ENCODE assay signal across 8 mouse cellular contexts in genomic region chr11:76894240-76894639, GRCm38 (mm10). TPM values are rescaled to one million over a fixed set of nuclear protein-coding genes. Genes with fewer than 3 reads are reported as not detected.
DNase-seq lines count a peak whose midpoint lies in the region; ATAC-seq and TF ChIP-seq lines count a peak whose summit lies in the region.

No protein-coding gene starts in this region.

- no peak for ATAC-seq in embryonic facial prominence, embryonic 11.5 days (replicated peaks; ENCODE audit: insufficient number of reproducible peaks, low FRiP score, low TSS enrichment, low read depth)
- no peak for ATAC-seq in neural tube, embryonic 11.5 days (ENCODE audit: insufficient read depth, low FRiP score, low TSS enrichment)

- 43% methylated on average over 5 of the region's 5 CpGs for WGBS in embryonic facial prominence, embryonic 11.5 days
- 36% methylated on average over 5 of the region's 5 CpGs for WGBS in limb, embryonic 10.5 days
- 30% methylated on average over 5 of the region's 5 CpGs for WGBS in neural tube, embryonic 11.5 days

- no peak for DNase-seq in testis, postnatal 14 days (ENCODE audit: low spot score)
- DNase-seq in adrenal gland, postnatal 36 days, result peak; percentile 62 to 73
- peak; percentile 70 for DNase-seq in embryonic facial prominence, embryonic 11.5 days (ENCODE audit: low spot score)
- peak; percentile 66 to 69 for DNase-seq in heart, postnatal 36 days
- DNase-seq in limb, embryonic 10.5 days (ENCODE audit: low spot score), result peak; percentile 66
- DNase-seq in neural tube, embryonic 11.5 days (ENCODE audit: low spot score), result peak; percentile 55
- DNase-seq in urinary bladder, adult 2 months (ENCODE audit: low spot score), result no peak

- no peak overlapping the region for H3K4me2 ChIP-seq in embryonic facial prominence, embryonic 11.5 days (ENCODE audit: low read depth, low read length)
- no peak overlapping the region for H3K4me2 ChIP-seq in neural tube, embryonic 11.5 days (ENCODE audit: low read depth)

- peak; percentile 34; the same call in 1 of the 2 replicates for TF ChIP-seq CTCF in testis, adult 2 months (IDR thresholded peaks at IDR 0.05; ENCODE audit: control insufficient read depth, insufficient read depth, insufficient replicate concordance, low read depth, low read length)

- H3K4me3 ChIP-seq in testis, adult 2 months (ENCODE audit: control insufficient read depth, low read depth, low read length), result no peak overlapping the region
- no peak overlapping the region for H3K4me3 ChIP-seq in embryonic facial prominence, embryonic 11.5 days (ENCODE audit: low read depth, low read length)
- H3K4me3 ChIP-seq in limb, embryonic 10.5 days, result 0 out of 2 replicates have a peak overlapping the region, but pooled peaks have one; percentile 5
- H3K4me3 ChIP-seq in neural tube, embryonic 11.5 days (ENCODE audit: low read depth, low read length), result no peak overlapping the region

- H3K27ac ChIP-seq in testis, adult 2 months (ENCODE audit: control insufficient read depth, insufficient read depth, low read depth, low read length), result no peak overlapping the region
- no peak overlapping the region for H3K27ac ChIP-seq in embryonic facial prominence, embryonic 11.5 days (replicated peaks; ENCODE audit: low read depth, low read length)
- H3K27ac ChIP-seq in limb, embryonic 10.5 days, result peak overlapping the region; percentile 63; the same call in 1 of the 2 replicates
- no peak overlapping the region for H3K27ac ChIP-seq in neural tube, embryonic 11.5 days (ENCODE audit: low read depth, low read length)

- H3K36me3 ChIP-seq in testis, adult 2 months (ENCODE audit: control insufficient read depth, insufficient read depth, low read length), result no peaks in the 10 kb centered on the region
- no peaks in the 10 kb centered on the region for H3K36me3 ChIP-seq in embryonic facial prominence, embryonic 11.5 days (replicated peaks; ENCODE audit: control insufficient read depth, insufficient read depth, low read depth, low read length)
- H3K36me3 ChIP-seq in limb, embryonic 10.5 days, result no peaks in the 10 kb centered on the region
- H3K36me3 ChIP-seq in neural tube, embryonic 11.5 days (ENCODE audit: control insufficient read depth, insufficient read depth, low read length), result no peaks in the 10 kb centered on the region

- H3K4me1 ChIP-seq in testis, adult 2 months (ENCODE audit: control insufficient read depth, insufficient read depth, low read length), result no peaks in the 10 kb centered on the region; the same call in 1 of the 2 replicates
- H3K4me1 ChIP-seq in embryonic facial prominence, embryonic 11.5 days (ENCODE audit: control insufficient read depth, insufficient read depth, low read length), result peaks cover 5% of the 10 kb centered on the region; the same call in 1 of the 2 replicates
- H3K4me1 ChIP-seq in limb, embryonic 10.5 days, result peaks cover 26% of the 10 kb centered on the region
- peaks cover 6% of the 10 kb centered on the region; the same call in 1 of the 2 replicates for H3K4me1 ChIP-seq in neural tube, embryonic 11.5 days (ENCODE audit: control insufficient read depth, insufficient read depth, low read length)

- H3K9me3 ChIP-seq in embryonic facial prominence, embryonic 11.5 days (replicated peaks; ENCODE audit: control insufficient read depth, low read length), result no peaks in the 10 kb centered on the region
- H3K9me3 ChIP-seq in limb, embryonic 10.5 days (replicated peaks), result no peaks in the 10 kb centered on the region
- no peaks in the 10 kb centered on the region for H3K9me3 ChIP-seq in neural tube, embryonic 11.5 days (ENCODE audit: control insufficient read depth, low read length)

- no peaks in the 10 kb centered on the region for H3K27me3 ChIP-seq in testis, adult 2 months (ENCODE audit: control insufficient read depth, insufficient read depth, low read length)
- no peaks in the 10 kb centered on the region for H3K27me3 ChIP-seq in embryonic facial prominence, embryonic 11.5 days (ENCODE audit: control insufficient read depth, insufficient read depth, low read length)
- no peaks in the 10 kb centered on the region for H3K27me3 ChIP-seq in limb, embryonic 10.5 days (ENCODE audit: low read depth, poor library complexity, severe bottlenecking)
- H3K27me3 ChIP-seq in neural tube, embryonic 11.5 days (ENCODE audit: control insufficient read depth, insufficient read depth, low read length), result no peaks in the 10 kb centered on the region

- H3K9ac ChIP-seq in embryonic facial prominence, embryonic 11.5 days (replicated peaks; ENCODE audit: low read length), result no peak overlapping the region
- no peak overlapping the region for H3K9ac ChIP-seq in neural tube, embryonic 11.5 days (ENCODE audit: low read length)

- no peak for TF ChIP-seq POLR2A in testis, adult 2 months (IDR thresholded peaks at IDR 0.05; ENCODE audit: control insufficient read depth, low read depth, low read length)

- intact Hi-C loops in heart, postnatal 36 days (cut with DNase I), result loop anchor here (1.0 to 5.0 kb wide), 3 partner anchors 83 to 217 kb away; partner anchors contain the start of gene Trarg1

RNA-seq across cellular contexts. Expression of gene Tmigd1, which starts 7.7 kb away (rescaled TPM):
- polyA plus RNA-seq in testis, adult 2 months (2012; rRNA removed), result not detected in 2 replicates
- total RNA-seq in adrenal gland, postnatal 36 days (2021), result 1 to 10 TPM in 1 of 2 experiments, under 1 TPM in 1; 0.66 to 1.1 TPM
- not detected in 2 replicates for polyA plus RNA-seq in embryonic facial prominence, embryonic 11.5 days (2014; fragmentation: Nextera tagmentation; extraction: Ambion mirVana)
- under 1 TPM; 0.22 to 0.27 TPM for total RNA-seq in heart, postnatal 36 days (2021)
- polyA plus RNA-seq in limb, embryonic 10.5 days (2016; fragmentation: Nextera tagmentation; extraction: Ambion mirVana), result 0.10 and 0.14 TPM in 2 replicates
- polyA plus RNA-seq in neural tube, embryonic 11.5 days (2014; fragmentation: Nextera tagmentation; extraction: Ambion mirVana), result 0.39 TPM in 1 of 2 replicates, not detected in the other
- 0.74 and 0.93 TPM in 2 replicates for polyA plus RNA-seq in urinary bladder, adult 2 months (2012; rRNA removed)

RNA-seq across cellular contexts. Expression of gene Blmh, which starts 30.4 kb away (rescaled TPM):
- polyA plus RNA-seq in testis, adult 2 months (2012; rRNA removed), result 7.2 and 7.3 TPM in 2 replicates
- total RNA-seq in adrenal gland, postnatal 36 days (2021), result 10 to 100 TPM; 45.2 to 57.2 TPM
- polyA plus RNA-seq in embryonic facial prominence, embryonic 11.5 days (2014; fragmentation: Nextera tagmentation; extraction: Ambion mirVana), result 187 and 193 TPM in 2 replicates
- total RNA-seq in heart, postnatal 36 days (2021), result 10 to 100 TPM; 34.1 to 40.7 TPM
- polyA plus RNA-seq in limb, embryonic 10.5 days (2016; fragmentation: Nextera tagmentation; extraction: Ambion mirVana), result 200 and 201 TPM in 2 replicates
- 175 and 180 TPM in 2 replicates for polyA plus RNA-seq in neural tube, embryonic 11.5 days (2014; fragmentation: Nextera tagmentation; extraction: Ambion mirVana)
- polyA plus RNA-seq in urinary bladder, adult 2 months (2012; rRNA removed), result 25.8 and 34.6 TPM in 2 replicates

RNA-seq across cellular contexts. Expression of gene Cpd, which starts 47.4 kb away (rescaled TPM):
- 9.5 and 10.4 TPM in 2 replicates for polyA plus RNA-seq in testis, adult 2 months (2012; rRNA removed)
- total RNA-seq in adrenal gland, postnatal 36 days (2021), result 10 to 100 TPM; 42.1 to 47.6 TPM
- polyA plus RNA-seq in embryonic facial prominence, embryonic 11.5 days (2014; fragmentation: Nextera tagmentation; extraction: Ambion mirVana), result 14.3 and 15.0 TPM in 2 replicates
- total RNA-seq in heart, postnatal 36 days (2021), result 10 to 100 TPM; 43.3 to 44.9 TPM
- polyA plus RNA-seq in limb, embryonic 10.5 days (2016; fragmentation: Nextera tagmentation; extraction: Ambion mirVana), result 6.8 and 9.2 TPM in 2 replicates
- polyA plus RNA-seq in neural tube, embryonic 11.5 days (2014; fragmentation: Nextera tagmentation; extraction: Ambion mirVana), result 14.7 and 16.9 TPM in 2 replicates
- polyA plus RNA-seq in urinary bladder, adult 2 months (2012; rRNA removed), result 36.3 and 41.4 TPM in 2 replicates

Comparison
In these comparisons a context has a peak if more than half of its experiments do, and no peak if none do; other contexts are left out.
1. DNase-seq: peak in adrenal gland, postnatal 36 days (2 of 2), embryonic facial prominence, embryonic 11.5 days (single experiment), heart, postnatal 36 days (2 of 2), limb, embryonic 10.5 days (single experiment) and neural tube, embryonic 11.5 days (single experiment); none in testis, postnatal 14 days (single experiment) and urinary bladder, adult 2 months (single experiment).